Comparison of ENCODE assay signal across 8 mouse cellular contexts in the genomic region with DNA sequence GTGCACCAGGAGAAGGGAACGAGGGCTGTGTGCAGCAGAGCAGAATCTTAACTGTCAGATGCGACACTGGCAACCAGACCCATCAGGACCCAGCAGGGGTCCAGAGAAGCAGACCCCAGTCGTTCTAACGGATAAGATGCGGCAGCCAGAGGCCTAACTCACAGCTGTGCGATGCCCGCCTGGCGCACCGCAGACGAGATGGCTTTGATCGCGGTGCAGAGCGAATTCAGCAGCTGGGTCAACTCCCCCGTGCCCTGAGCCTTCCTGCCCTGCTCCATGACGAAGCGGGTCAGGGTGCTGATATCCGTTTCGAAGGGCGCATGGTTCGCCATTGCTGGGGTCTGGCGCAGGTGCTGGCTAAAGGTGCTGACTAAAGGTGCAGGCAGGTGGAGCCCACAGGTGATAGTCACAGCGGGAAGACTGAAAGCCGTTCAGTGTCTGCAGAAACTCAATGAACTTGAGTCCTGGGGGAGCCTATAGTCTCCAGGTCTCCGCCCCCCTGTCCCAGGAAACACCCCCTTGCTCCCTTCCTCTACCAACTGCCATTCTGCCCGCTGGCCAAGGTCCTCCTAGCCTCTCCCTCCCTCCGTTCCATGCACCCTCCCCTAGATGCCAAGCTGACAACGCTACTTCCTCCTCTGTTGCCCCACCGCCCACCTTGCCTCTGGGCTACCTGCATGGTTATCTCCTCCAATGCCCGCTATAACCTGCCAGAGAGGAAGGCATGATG. TPM values are rescaled to one million over a fixed set of nuclear protein-coding genes. Genes with fewer than 3 reads are reported as not detected.
DNase-seq lines count a peak whose midpoint lies in the region; ATAC-seq and TF ChIP-seq lines count a peak whose summit lies in the region.

Gene Fbp1, minus strand, starts transcription at position 571 of the 730 bp plus-strand sequence.

- no peak for ATAC-seq in heart, embryonic 11.5 days (replicated peaks; ENCODE audit: insufficient number of reproducible peaks, low FRiP score, low TSS enrichment)
- peak; percentile 88 for ATAC-seq in intestine, embryonic 15.5 days
- ATAC-seq in liver, postnatal 0 days: peak; percentile 91
- peak; percentile 61; the same call in 1 of the 2 replicates for ATAC-seq in stomach, embryonic 16.5 days (ENCODE audit: insufficient read depth, low FRiP score)

- peaks cover 34% of the 10 kb centered on the region for H3K27me3 ChIP-seq in heart, embryonic 11.5 days (ENCODE audit: control insufficient read depth, insufficient read depth, low read length)
- H3K27me3 ChIP-seq in intestine, embryonic 15.5 days (replicated peaks): peaks cover 12% of the 10 kb centered on the region
- H3K27me3 ChIP-seq in liver, postnatal 0 days (ENCODE audit: insufficient read depth, low read length): no peaks in the 10 kb centered on the region
- H3K27me3 ChIP-seq in stomach, embryonic 16.5 days (ENCODE audit: control insufficient read depth, insufficient read depth, low read length): peaks cover 16% of the 10 kb centered on the region

- no peak within 1 kb of the TSS for H3K9ac ChIP-seq in heart, embryonic 11.5 days (ENCODE audit: low read depth, low read length)
- H3K9ac ChIP-seq in intestine, embryonic 15.5 days: peak within 1 kb of the TSS; percentile 18; the same call in 1 of the 2 replicates
- H3K9ac ChIP-seq in liver, postnatal 0 days (replicated peaks): peak within 1 kb of the TSS; percentile 56
- H3K9ac ChIP-seq in stomach, embryonic 16.5 days (ENCODE audit: low read length): peak within 1 kb of the TSS; percentile 47

- TF ChIP-seq CTCF in liver, postnatal 0 days (IDR thresholded peaks at IDR 0.05; ENCODE audit: low read depth): no peak

- H3K4me1 ChIP-seq in heart, embryonic 11.5 days (ENCODE audit: control insufficient read depth, insufficient read depth, low read length): 0 out of 2 replicates have a peak, but pooled peaks cover 4% of the 10 kb centered on the region
- peaks cover 3% of the 10 kb centered on the region; the same call in 1 of the 2 replicates for H3K4me1 ChIP-seq in brown adipose tissue, adult 24 weeks (ENCODE audit: control insufficient read depth, insufficient read depth, insufficient read length, low read length)
- H3K4me1 ChIP-seq in intestine, embryonic 15.5 days (replicated peaks): peaks cover 6% of the 10 kb centered on the region; the same call in 1 of the 2 replicates
- H3K4me1 ChIP-seq in liver, postnatal 0 days (ENCODE audit: insufficient read depth): peaks cover 6% of the 10 kb centered on the region; the same call in 1 of the 2 replicates
- H3K4me1 ChIP-seq in stomach, embryonic 16.5 days (ENCODE audit: control insufficient read depth, insufficient read depth, low read length): 0 out of 2 replicates have a peak, but pooled peaks cover 3% of the 10 kb centered on the region

- peak within 1 kb of the TSS; percentile 32 for H3K4me3 ChIP-seq in heart, embryonic 11.5 days (ENCODE audit: low read depth, low read length)
- peak within 1 kb of the TSS; percentile 41 for H3K4me3 ChIP-seq in brown adipose tissue, adult 24 weeks (ENCODE audit: insufficient read depth, low read depth, low read length)
- peak within 1 kb of the TSS; percentile 29 for H3K4me3 ChIP-seq in intestine, embryonic 15.5 days (replicated peaks)
- H3K4me3 ChIP-seq in liver, postnatal 0 days (ENCODE audit: low read depth, low read length): peak within 1 kb of the TSS; percentile 40
- peak within 1 kb of the TSS; percentile 36 for H3K4me3 ChIP-seq in stomach, embryonic 16.5 days (replicated peaks; ENCODE audit: low read length)

- H3K9me3 ChIP-seq in heart, embryonic 11.5 days (replicated peaks; ENCODE audit: control insufficient read depth, low read length): 0 out of 2 replicates have a peak, but pooled peaks cover 3% of the 10 kb centered on the region
- H3K9me3 ChIP-seq in intestine, embryonic 15.5 days: no peaks in the 10 kb centered on the region
- no peaks in the 10 kb centered on the region for H3K9me3 ChIP-seq in liver, postnatal 0 days (ENCODE audit: low read length)
- no peaks in the 10 kb centered on the region for H3K9me3 ChIP-seq in stomach, embryonic 16.5 days (replicated peaks; ENCODE audit: control insufficient read depth, low read length)

- peak; percentile 28; the same call in 1 of the 2 replicates for TF ChIP-seq EP300 in liver, postnatal 0 days (IDR thresholded peaks at IDR 0.05; ENCODE audit: low read depth)

- H3K27ac ChIP-seq in heart, embryonic 11.5 days (ENCODE audit: low read depth, low read length): no peak within 1 kb of the TSS
- H3K27ac ChIP-seq in brown adipose tissue, adult 24 weeks (replicated peaks; ENCODE audit: low read depth, low read length): no peak within 1 kb of the TSS
- no peak within 1 kb of the TSS for H3K27ac ChIP-seq in intestine, embryonic 15.5 days
- peak within 1 kb of the TSS; percentile 68 for H3K27ac ChIP-seq in liver, postnatal 0 days (ENCODE audit: low read depth)
- no peak within 1 kb of the TSS for H3K27ac ChIP-seq in stomach, embryonic 16.5 days (ENCODE audit: low read length)

- WGBS in heart, embryonic 11.5 days (ENCODE audit: insufficient replicate concordance): 5% methylated on average over 29 of the region's 29 CpGs
- 4% methylated on average over 29 of the region's 29 CpGs for WGBS in intestine, embryonic 15.5 days
- 7% methylated on average over 29 of the region's 29 CpGs for WGBS in liver, postnatal 0 days (ENCODE audit: insufficient replicate concordance)
- WGBS in stomach, embryonic 16.5 days: 6% methylated on average over 29 of the region's 29 CpGs

- H3K4me2 ChIP-seq in heart, embryonic 11.5 days: peak within 1 kb of the TSS; percentile 63
- H3K4me2 ChIP-seq in intestine, embryonic 15.5 days (replicated peaks): peak within 1 kb of the TSS; percentile 66
- H3K4me2 ChIP-seq in liver, postnatal 0 days (ENCODE audit: low read depth, low read length): peak within 1 kb of the TSS; percentile 68
- H3K4me2 ChIP-seq in stomach, embryonic 16.5 days (ENCODE audit: low read depth, low read length): peak within 1 kb of the TSS; percentile 52

- intact Hi-C loops in heart, postnatal 36 days (cut with DNase I): no loop called here

- H3K36me3 ChIP-seq in heart, embryonic 11.5 days (ENCODE audit: control insufficient read depth, insufficient read depth, low read length): no peaks in the 10 kb centered on the region
- no peaks in the 10 kb centered on the region for H3K36me3 ChIP-seq in intestine, embryonic 15.5 days
- H3K36me3 ChIP-seq in liver, postnatal 0 days (replicated peaks; ENCODE audit: insufficient read depth, low read length): no peaks in the 10 kb centered on the region
- H3K36me3 ChIP-seq in stomach, embryonic 16.5 days (ENCODE audit: control insufficient read depth, insufficient read depth, low read length): no peaks in the 10 kb centered on the region

- DNase-seq in heart, postnatal 36 days: no peak
- peak; percentile 77 for DNase-seq in liver, postnatal 0 days
- no peak for DNase-seq in layer of hippocampus, postnatal 14 days (ENCODE audit: low spot score in 2 of 2)
- no peak for DNase-seq in cerebellum, adult 11-12 months

RNA-seq across cellular contexts. Expression of gene Fbp1, which starts in this region (rescaled TPM):
- polyA plus RNA-seq in heart, embryonic 11.5 days (2014; fragmentation: Nextera tagmentation; extraction: Ambion mirVana): not detected in 2 replicates
- total RNA-seq in heart, postnatal 36 days (2021): not detected
- polyA plus RNA-seq in brown adipose tissue, adult 24 weeks (2012; ENCODE audit: insufficient read depth, insufficient read length, missing spikeins): 3.4 TPM in 1 of 2 replicates, not detected in the other
- polyA plus RNA-seq in intestine, embryonic 15.5 days (2015; fragmentation: Nextera tagmentation; extraction: Ambion mirVana): 2.2 and 4.0 TPM in 2 replicates
- 2,442 and 2,581 TPM in 2 replicates for polyA plus RNA-seq in liver, postnatal 0 days (2015; fragmentation: Nextera tagmentation; extraction: Ambion mirVana)
- 4.1 and 4.2 TPM in 2 replicates for polyA plus RNA-seq in stomach, embryonic 16.5 days (2015; fragmentation: Nextera tagmentation; extraction: Ambion mirVana)
- total RNA-seq in layer of hippocampus, postnatal 14 days (2021): 1 to 10 TPM in 1 of 2 experiments, under 1 TPM in 1; 0.86 to 1.2 TPM

Comparison
In these comparisons a context has a peak if more than half of its experiments do, and no peak if none do; other contexts are left out.
1. RNA of gene Fbp1 (polyA plus RNA-seq): 2,442 to 2,581 TPM in liver, postnatal 0 days; 4.1 to 4.2 TPM in stomach, embryonic 16.5 days, 3.4 TPM in brown adipose tissue, adult 24 weeks, 2.2 to 4.0 TPM in intestine, embryonic 15.5 days and not detected in heart, embryonic 11.5 days; every median in the first group is over 100 times any median in the second.
2. Peak in every context shown above with its lines, with median percentiles within 50 percentile points of each other: H3K4me2 ChIP-seq and H3K4me3 ChIP-seq.